Mouse (Mus musculus) embryo, embryonic 10 days (tissue): ENCODE data around the gene Hdac9.

Source experiments
- DNase-seq: peaks from one replicate; pipeline ENCODE4 v3.0.0-alpha.2; 2015; ENCODE audit warnings: low spot score

Gene Hdac9

DNA sequence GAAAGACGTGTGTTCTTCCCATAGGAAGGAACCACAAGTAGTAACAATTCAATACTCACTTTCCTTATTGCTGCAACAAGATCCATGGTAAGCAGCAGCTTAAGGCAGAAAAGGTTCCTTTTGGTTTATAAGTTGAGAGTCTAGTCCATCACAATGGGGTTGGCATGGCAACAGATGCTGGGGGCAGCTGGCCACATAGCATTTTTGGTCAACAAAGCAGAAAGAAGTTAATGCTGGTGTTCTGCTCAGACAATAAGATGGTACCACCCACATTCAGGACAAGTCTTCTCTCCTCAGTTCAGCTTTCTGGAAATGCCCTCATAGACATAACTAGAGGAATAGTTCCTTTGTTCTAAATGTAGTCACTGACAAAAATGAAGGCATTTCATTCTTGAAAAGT lies at the start of gene Hdac9:
Hdac9 (minus strand) TSS at position 101 of the 400 bp plus-strand sequence.
- peak; percentile 14 for DNase-seq

DNA sequence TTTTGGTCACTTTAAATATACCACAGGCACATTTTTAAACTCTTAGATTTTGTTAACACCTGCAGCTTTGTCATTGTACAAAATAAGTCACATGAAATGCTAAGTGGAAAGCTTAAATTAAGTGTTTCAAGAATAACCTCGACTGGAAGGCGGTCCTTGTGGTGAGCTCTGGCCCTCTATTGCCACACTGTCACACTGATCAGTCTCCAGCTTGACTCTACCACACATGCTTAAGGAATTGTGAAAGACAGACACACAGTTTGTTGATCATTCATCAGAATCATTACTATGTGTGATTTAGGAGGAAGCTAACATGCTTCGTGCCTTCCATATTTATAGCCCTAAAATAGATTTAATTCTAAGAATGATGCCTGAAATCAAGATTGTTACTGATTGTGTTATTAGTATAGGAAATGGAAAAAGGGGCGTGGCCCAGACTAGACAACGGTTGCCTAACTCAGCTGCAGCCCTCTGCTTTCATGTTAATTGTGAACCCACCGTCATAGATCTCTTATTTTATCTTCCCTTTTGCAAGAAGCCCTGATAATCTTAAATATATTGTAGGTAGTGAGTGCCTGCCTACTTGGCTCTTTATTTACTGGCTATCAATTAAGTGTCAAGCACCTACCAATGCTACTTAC lies 32.3 kb upstream of the Hdac9 start:
- DNase-seq = no peak

DNA sequence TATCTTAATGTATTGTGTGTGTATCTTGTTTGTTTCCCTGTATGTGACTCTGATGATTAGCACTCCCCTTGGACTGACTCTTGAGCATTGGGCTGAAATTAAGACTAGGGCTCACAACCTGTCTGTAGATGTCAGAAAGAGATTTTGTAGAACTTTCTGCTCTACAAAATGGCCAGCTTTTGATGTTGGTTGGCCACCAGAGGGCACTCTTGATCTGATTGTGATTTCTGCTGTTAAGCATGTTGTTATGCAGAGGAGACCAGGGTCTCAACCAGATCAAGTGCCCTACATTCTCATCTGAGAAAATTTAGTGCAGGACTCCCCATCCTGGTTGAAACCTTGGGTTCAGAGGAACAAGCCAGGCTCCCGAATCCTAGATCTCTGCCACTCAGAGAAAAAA lies 21.0 kb upstream of the Hdac9 start:
- peak; percentile 7 for DNase-seq

DNA sequence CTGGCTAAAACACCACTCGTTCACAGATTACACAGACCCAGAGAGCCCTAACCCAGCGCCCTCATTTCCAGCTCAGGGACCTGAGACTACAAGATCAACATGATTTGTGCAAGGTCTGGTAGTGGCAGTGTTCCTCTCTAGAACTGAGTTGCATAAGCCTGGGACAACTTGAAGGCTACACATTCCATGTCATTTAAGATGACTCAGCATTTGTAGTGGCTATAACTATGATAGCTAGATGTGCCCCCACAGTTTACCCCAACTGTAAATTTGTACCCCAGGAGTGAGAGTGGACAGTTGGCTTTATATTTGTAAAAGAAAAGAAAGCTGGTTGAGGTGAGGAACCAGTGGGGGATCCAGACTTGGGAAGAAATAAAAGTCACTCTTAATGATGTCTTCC lies 8.9 kb downstream of the Hdac9 start:
- DNase-seq = no peak

DNA sequence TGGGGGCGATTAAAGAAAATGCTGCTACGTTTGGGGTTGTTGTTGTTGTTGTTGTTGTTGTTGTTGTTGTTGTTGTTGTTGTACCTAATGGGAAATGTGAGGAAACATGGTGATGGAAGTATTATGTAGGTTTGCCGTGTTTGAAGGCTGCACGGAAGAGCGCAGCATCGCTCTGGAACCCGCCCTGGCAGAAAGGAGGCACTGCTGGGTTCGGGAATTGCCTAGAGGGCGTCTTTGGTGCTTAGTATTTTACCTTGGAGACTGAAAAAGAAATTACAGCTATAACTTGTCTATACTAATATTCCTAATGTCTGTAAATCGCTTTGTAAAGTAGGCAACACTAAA lies 9.4 kb downstream of the Hdac9 start:
- peak; percentile 57 for DNase-seq

DNA sequence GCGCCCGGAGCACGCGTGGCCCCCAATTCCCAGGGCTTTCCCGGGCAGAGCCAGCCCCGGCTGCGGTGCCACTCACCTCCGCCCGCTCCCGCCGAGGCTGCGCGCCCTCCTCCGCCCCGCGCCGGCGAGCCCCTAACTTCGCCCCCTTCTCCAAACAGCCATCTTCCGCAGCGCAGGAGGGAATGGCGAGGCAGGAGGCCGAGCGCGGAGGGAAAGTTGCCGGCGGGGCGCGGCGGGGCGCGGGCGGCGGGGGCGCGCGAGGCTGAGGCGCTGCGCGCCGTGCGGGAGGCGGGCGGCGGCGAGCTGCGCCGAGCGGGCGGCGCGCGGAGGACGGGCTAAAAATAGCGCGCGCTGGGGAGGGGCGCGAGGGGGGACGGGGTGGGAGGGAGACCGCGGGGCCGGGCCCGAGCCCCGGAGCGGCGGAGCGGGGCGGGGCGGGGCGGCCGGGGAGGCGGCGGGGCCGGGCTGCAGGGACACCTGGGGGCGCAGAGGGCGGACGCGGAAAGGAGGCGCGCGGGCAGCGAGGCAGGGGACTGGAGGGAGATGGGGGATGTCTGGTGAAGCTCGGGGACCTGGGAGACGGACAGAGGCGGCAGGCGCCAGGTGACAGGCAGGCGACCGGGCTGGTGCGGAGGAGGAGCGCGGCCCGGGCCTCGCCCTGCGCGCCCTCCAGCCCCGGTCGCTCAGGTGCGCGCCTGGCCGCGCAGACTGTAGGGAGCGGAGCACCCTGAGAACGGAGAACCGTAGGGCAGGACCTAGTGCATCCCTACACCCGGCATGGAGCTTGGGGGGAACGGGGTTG lies 10.0 kb downstream of the Hdac9 start:
- peak; percentile 41 for DNase-seq

DNA sequence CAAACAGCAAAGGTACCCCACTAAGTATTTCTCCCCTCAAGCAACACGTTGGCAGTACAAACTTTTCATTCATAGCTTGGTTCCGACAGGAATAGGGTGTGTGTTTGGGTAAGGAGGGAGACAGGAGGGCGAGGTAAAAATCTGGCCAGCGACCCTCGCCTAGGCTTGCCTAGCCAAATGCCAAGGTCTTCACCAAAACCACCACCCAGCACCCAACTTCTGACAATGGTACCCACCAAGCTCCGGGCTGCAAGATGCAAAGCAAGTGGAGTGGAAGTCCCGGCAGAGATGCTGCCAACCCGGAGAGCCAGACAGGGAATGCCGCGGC lies 10.6 kb downstream of the Hdac9 start:
- no peak for DNase-seq

DNA sequence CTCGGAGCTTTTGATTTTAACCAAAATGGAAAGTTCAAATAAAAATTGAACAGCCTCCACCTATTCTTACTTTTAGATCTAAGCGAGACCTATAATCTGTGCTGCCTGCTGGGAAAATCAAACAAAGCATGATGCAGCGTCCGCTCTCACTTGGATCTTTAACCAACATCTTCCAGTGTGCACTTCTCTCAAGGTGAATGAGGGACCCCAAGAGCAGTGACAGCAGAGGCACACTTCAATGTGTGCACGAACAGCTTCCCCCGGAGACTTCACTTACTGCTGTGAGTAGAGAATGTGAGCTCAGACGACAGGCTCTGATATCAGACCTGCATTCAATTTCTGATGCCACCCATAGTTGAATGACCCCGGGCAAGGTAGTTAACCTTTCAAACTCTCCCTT lies 16.7 kb downstream of the Hdac9 start:
- DNase-seq = no peak

DNA sequence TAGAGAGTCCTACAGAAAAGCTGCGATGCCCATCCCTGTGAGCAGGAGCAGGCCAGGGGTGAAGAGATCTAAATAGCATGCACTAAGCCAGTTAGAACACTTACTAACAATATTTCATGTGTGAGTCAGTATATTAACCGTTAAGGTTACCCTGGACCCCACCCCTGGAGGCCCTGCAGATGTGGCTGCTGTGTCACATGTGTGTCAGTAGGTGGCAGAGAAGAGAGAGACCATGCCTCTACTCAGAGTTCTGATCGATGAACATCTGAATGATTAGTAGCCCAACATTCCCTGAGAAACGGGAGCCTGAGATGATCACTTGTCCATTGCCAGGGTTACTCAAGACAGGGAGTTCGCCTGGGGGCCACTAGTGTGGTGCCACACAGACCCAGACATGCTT lies 22.0 kb downstream of the Hdac9 start:
- no peak for DNase-seq

DNA sequence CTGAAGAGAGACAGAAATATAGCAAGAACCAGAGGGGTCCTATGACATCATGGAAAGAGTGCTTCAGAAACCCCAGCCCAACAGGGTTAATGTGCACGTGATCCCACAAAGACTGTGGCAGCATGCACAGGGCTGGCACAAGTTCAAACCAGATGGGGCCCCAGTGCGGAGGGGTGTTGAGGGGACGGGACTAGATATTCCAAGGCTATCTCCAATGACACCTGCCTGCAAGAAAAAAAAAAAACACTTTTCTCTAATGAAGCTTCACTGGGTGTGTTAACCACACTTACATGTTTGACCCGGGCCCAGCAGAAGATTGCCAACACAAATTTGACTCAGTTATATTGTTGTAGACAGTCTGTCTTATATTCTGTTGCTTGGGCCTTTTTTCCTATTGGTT lies 28.2 kb downstream of the Hdac9 start:
- no peak for DNase-seq

DNA sequence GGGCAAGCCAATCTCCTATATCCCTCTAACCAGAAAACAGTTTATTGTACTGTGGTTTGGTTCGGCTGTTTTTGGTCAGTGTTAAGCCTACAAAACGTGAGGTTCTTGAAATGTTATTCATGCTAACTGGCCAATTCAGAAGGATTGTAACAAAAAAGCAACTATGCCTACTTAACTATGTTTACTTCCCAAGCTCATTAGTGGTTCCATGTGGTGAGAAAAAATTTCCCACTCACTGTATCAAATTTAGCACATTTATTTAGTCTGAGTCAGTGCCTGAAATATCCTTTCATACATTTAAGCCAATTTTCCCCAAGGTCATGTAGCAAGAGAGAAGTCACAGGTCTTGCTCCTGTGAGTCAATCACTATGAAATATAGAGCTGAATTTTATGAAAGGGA lies 42.0 kb downstream of the Hdac9 start:
- no peak for DNase-seq

DNA sequence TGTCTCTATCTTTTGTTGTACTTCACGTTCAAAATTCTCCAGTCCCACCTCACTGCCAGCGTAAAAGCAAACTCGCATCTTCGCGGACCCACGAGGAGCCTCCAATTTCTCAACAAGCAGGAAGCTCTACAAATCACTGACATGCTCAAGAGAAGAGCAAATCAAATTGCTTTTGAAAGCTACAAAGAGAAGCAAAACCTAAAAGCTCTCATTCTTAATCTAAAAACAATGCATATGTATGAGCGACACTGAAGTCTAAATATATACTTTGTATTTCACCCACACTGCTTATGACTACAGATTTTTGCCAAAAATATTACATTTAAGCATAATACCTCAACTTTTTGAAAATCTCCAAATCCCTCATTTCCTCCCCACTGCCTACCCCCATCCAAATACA lies 45.9 kb downstream of the Hdac9 start:
- DNase-seq = no peak

DNA sequence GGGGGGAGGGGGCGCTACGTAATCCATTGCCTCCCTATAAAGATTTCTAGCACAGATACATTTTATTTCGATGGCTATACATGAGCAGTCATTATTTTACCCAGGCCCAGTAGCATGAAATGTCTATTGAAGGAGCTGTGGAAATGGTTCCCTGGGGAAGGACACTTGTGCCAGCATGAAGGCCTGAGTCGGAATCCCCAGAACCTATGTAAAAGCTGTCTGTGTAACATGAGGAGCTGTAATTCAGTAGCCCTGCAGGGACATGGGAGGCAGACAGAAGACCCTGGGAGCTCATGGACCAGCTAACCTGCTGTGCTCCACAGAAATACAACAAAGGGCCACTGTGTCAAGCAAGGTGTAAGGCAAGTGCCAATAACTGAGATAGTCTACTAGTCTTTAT lies 75.7 kb downstream of the Hdac9 start:
- no peak for DNase-seq

DNA sequence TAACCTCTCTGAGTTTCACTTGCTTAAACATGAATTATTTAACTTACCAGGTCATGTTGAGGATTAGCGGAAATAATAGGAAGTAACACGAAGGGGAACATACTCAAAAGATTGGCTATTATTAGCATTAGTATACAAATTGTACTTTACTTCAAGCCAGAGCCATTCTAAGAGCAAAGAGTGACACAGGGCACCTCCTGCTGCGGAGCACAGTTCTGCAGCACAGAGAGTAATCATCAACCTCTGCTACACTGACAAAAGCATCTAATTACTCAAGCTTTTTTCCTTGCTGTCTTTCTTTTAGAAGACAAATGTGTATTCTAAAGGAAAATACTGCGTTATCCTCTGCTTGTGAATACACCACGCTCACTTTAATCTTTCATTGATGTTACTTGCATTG lies 79.6 kb downstream of the Hdac9 start:
- DNase-seq = no peak

DNA sequence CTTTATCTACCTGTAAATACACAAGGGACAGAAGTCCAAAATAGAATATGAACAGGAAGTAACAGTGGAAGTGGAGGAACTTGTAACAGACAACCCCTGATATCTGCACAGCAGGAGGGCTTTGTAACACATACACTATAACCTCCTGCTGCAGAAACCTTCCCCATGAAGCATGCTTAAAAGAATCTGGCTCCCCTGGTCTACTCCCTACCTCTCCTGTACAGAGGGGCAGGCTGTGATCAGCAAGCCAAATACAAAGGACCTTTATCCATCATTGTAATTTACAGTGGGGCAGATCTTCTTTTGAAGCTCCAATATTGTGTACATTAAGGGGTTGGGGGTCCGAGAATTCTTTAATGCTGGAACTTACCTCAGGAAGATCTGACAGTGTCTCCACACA lies 80.0 kb downstream of the Hdac9 start:
- no peak for DNase-seq

DNA sequence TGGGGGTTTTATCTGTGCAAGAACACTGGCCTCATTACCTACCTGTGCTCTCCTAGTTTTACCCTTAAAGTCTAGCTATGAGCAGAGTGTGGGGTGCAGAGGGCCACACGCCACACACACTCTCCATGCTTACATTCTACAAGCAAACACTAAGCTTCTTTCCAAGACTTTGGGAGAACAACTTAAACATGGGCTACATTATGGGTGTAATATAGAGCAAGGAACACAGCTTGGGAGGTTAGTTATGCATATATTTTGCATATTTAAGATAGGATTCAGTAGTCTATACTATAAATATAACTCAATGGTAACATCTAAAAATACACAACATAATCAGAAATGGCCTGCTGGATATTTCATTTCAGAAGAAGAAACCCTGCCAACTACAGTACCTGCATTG lies 80.8 kb downstream of the Hdac9 start:
- DNase-seq = no peak

DNA sequence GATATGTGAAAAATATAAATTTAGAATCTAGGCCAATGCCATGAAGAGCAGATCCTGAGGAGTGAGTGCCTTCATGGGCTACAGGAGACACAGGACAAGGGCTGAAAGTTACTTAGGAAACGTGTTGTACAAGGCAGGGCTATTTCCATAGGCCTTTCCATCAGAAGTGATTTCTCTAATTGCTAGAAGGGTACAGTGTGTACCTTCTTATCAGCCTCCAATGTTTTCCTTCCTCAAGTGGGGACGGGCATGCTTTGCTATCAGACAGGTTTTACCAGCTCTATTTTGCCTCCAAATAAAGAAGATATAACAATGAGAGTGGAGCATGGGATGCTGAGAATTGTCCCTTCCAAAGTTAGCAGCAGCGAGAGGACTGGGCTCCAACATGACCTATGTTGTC lies 81.4 kb downstream of the Hdac9 start:
- no peak for DNase-seq

DNA sequence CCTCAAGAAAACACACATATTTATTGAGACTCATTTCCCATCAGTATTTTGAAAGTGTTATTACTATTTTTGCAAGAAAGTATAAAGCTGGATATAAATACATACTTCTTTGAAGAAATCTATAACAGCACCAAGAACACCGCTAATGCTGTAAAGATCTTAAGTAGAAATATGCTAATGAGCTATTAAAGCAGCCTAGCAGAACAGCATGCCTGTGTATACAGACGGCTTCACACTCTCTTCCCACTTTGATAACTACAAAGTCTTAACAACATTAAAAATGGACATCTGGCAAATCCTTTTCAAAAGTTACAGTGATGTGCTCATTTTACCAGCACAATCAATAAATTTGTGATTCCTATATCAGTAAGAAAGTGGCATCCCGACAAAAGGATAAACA lies 88.2 kb downstream of the Hdac9 start:
- no peak for DNase-seq

DNA sequence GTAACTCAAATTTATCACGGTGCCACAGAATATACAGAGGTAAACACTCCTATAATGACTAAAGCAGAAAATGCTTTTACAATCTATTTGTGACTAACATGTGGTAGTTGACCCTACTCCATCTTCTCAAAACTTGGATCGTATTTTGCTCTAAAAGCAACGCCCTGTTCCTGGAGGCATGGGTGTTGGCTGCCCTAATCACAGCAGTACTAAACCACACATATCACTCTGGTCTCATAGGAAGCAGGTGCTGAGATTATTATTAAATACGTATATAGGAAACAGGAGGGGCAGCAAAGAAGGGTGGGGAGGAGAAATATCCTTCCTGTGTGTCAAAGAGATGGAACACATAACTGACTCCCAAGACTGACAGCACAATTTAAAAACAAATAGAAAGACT lies 90.0 kb downstream of the Hdac9 start:
- DNase-seq = no peak

DNA sequence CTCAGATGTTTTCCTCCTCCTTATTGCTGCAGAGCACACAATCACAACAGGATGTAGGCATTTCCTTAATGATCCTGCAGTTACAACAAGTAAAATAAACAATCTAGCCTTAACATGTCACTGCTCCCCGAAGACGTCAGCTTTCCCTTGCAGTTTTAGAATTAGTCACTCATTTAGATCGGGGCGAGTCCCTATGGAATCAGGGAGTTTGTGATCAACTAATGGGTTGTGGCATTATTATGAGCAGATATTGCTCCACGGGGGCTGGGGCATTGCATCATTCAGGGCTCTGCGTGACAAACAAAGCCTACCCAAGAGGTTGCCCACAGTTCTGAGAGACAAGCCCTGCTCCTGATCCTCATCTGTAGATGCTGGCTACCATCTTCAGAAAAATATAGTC lies 96.7 kb downstream of the Hdac9 start:
- no peak for DNase-seq

DNA sequence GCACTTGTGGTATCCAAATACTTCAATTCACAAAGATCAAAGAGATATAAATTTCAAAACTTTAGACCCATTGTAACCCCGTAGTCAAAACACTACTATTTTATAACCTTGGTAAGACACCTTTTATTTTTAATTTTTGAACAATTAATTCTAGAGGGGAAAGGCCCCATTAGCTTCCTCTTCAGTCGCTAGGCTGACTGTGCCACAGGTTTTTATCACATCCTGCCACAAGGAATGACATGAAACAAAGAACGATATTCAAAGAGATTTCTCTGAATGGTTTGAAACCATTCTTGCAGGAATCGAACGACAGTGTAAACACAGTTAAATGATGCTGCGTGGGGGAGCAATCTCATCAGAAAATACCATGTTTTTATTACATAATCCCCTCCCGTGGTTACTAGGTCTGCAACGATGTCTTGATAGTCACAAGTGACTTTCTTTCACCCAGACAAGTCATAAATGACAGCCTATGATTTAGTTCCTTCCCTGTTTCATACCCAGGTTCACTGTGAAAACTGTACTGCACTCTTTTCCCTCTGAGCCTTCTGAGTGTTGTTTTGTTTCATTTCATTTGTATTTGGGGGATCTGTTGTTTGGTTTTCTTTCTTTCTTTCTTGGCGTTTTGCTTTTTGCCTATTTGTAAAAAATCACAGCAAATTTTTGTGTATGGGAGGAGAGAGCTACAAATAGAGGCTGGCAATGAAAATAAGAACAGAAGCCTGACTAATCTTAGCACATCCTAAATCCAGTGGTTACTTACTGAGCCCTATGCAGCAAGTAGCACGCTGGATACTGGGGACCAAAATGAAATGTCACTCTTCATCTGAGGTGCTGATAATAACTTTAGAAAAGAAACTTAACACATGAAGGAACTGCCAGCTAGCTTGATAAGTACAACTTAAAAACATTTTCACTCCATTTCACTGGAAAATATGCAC lies 105.0 kb downstream of the Hdac9 start:
- no peak for DNase-seq

DNA sequence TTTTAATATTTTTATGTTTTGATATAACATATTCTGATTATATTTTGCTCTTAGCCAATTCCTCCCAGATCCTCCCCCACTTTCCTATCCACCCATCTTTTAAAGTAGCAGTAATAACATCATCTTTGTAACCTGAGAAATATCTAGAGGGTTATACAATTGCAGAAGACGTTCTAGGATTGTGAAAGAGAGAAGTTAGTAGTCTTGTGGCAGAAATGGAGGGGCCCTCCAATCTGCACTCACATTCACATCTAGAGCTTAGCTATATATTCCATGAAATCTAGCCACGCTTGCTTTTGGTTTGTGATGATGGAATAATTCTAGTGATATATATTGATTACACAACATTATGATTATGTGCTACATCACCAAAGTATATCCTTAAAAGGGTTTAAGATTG lies 106.7 kb downstream of the Hdac9 start:
- DNase-seq = no peak

DNA sequence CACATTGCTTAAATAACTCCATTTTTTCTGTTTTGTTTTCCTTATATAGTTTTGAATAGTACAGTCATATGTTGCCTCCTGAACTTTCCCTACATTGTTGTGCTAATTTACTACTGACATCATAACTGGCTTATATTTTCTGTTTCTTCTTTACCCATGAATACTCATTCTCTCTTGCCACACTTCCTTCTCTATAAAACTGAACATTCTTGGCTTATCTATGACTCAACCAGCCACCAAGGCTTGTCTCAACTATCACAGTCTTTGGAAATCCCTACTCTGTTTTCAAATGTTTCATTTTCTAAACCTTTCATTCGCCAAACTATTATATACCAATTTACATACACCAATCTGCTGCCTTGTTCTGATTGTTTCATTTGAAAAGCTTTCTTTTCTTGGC lies 108.7 kb downstream of the Hdac9 start:
- no peak for DNase-seq
